In the genomic region with DNA sequence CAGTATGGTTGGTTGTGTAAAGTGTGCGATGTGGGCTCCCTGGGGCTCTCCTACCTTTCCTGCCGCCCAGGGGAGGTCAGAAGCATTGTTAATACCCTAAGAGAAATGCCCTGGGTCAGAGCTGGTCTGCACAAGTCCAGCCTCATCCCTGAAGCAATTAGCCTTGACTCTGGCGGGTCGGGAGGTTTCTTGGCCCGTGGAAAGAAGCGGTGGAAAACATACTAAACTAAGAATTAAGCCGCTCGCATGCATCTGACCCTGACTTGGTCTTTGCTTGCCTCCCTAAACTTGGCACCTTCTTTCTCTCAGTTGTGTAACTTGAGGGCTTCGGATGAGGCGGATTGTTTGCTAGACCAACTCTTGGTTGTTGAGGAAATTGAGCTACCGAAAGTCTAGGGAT, we compare ENCODE assay signal across 8 mouse cellular contexts. TPM values are rescaled to one million over a fixed set of nuclear protein-coding genes. Genes with fewer than 3 reads are reported as not detected.
DNase-seq lines count a peak whose midpoint lies in the region; ATAC-seq and TF ChIP-seq lines count a peak whose summit lies in the region.

No protein-coding gene starts in this region.

- no peak for DNase-seq in left cerebral cortex, adult 2 months (ENCODE audit: extremely low spot score in 1 of 2, low spot score in 2 of 2)
- no peak for DNase-seq in left cerebral cortex, adult 18-20 months (ENCODE audit: low spot score in 2 of 2)
- peak; percentile 26 for DNase-seq in adrenal gland, postnatal 14 days
- peak; percentile 28 for DNase-seq in limb, embryonic 11.5 days (ENCODE audit: low spot score)
- no peak for DNase-seq in frontal cortex, postnatal 36 days (ENCODE audit: low spot score in 2 of 2)
- DNase-seq in urinary bladder, postnatal 36 days (ENCODE audit: low spot score in 2 of 2), result no peak

- intact Hi-C loops in left cerebral cortex, adult 2 months (cut with DNase I), result no loop called here

- 22% methylated on average over 11 of the region's 11 CpGs for WGBS in heart, embryonic 14.5 days
- WGBS in limb, embryonic 11.5 days, result 29% methylated on average over 11 of the region's 11 CpGs
- 14% methylated on average over 11 of the region's 11 CpGs for WGBS in olfactory bulb, adult 2 months

- H3K27ac ChIP-seq in left cerebral cortex, adult 2 months, result peak overlapping the region; percentile 61; the same call in 1 of the 2 replicates
- H3K27ac ChIP-seq in heart, embryonic 14.5 days (replicated peaks in 1 of 2; ENCODE audit: control insufficient read depth in 1 of 2, insufficient read depth in 1 of 2, low read depth in 2 of 2, low read length in 2 of 2), result peak overlapping the region; percentile 82 to 85
- 0 out of 2 replicates have a peak overlapping the region, but pooled peaks have one; percentile 84 for H3K27ac ChIP-seq in limb, embryonic 11.5 days (replicated peaks; ENCODE audit: low read depth, low read length)
- H3K27ac ChIP-seq in olfactory bulb, adult 2 months (ENCODE audit: insufficient read depth, low read depth, low read length), result no peak overlapping the region

- H3K36me3 ChIP-seq in heart, embryonic 14.5 days (ENCODE audit: control insufficient read depth, insufficient read depth, low read length), result no peaks in the 10 kb centered on the region
- no peaks in the 10 kb centered on the region for H3K36me3 ChIP-seq in limb, embryonic 11.5 days (ENCODE audit: control insufficient read depth, insufficient read depth, low read length)

- no peaks in the 10 kb centered on the region for H3K27me3 ChIP-seq in heart, embryonic 14.5 days (ENCODE audit: control insufficient read depth, insufficient read depth, low read length)
- H3K27me3 ChIP-seq in limb, embryonic 11.5 days (ENCODE audit: control insufficient read depth, insufficient read depth, low read length), result no peaks in the 10 kb centered on the region

- H3K9me3 ChIP-seq in heart, embryonic 14.5 days (ENCODE audit: control insufficient read depth, low read length), result no peaks in the 10 kb centered on the region
- H3K9me3 ChIP-seq in limb, embryonic 11.5 days (ENCODE audit: control insufficient read depth, low read length), result no peaks in the 10 kb centered on the region

- peaks cover 7 to 30% of the 10 kb centered on the region in 2 experiments for H3K4me1 ChIP-seq in heart, embryonic 14.5 days (ENCODE audit: control insufficient read depth in 2 of 2, insufficient read depth in 2 of 2, low read length in 2 of 2)
- peaks cover 7% of the 10 kb centered on the region; the same call in 1 of the 2 replicates for H3K4me1 ChIP-seq in limb, embryonic 11.5 days (ENCODE audit: control insufficient read depth, insufficient read depth, low read length)
- H3K4me1 ChIP-seq in olfactory bulb, adult 2 months (ENCODE audit: control insufficient read depth, insufficient read depth, low read length), result peaks cover 10% of the 10 kb centered on the region

- no peak for TF ChIP-seq POLR2A in olfactory bulb, adult 2 months (IDR thresholded peaks at IDR 0.05; ENCODE audit: insufficient read depth, low read depth, low read length)

- H3K9ac ChIP-seq in heart, embryonic 14.5 days (ENCODE audit: low read length), result peak overlapping the region; percentile 91
- peak overlapping the region; percentile 91 for H3K9ac ChIP-seq in limb, embryonic 11.5 days (ENCODE audit: low read length)

- no peak for TF ChIP-seq CTCF in left cerebral cortex, adult 2 months (IDR thresholded peaks at IDR 0.05)
- no peak for TF ChIP-seq CTCF in olfactory bulb, adult 2 months (IDR thresholded peaks at IDR 0.05; ENCODE audit: insufficient read depth, low read depth, low read length)

- ATAC-seq in heart, embryonic 14.5 days (ENCODE audit: insufficient number of reproducible peaks, insufficient read depth, low FRiP score, low read depth), result no peak
- ATAC-seq in limb, embryonic 11.5 days (ENCODE audit: insufficient number of reproducible peaks, low FRiP score, low TSS enrichment, low read depth), result no peak

- peak overlapping the region; percentile 84 for H3K4me3 ChIP-seq in left cerebral cortex, adult 2 months
- peak overlapping the region; percentile 89 to 99 for H3K4me3 ChIP-seq in heart, embryonic 14.5 days (ENCODE audit: control insufficient read depth in 1 of 2, insufficient read depth in 1 of 2, low read depth in 1 of 2, low read length in 2 of 2)
- peak overlapping the region; percentile 85 for H3K4me3 ChIP-seq in limb, embryonic 11.5 days (ENCODE audit: low read depth, low read length)
- peak overlapping the region; percentile 89 for H3K4me3 ChIP-seq in olfactory bulb, adult 2 months (ENCODE audit: insufficient read depth, low read depth, low read length)

- H3K4me2 ChIP-seq in heart, embryonic 14.5 days (ENCODE audit: low read length), result peak overlapping the region; percentile 74
- peak overlapping the region; percentile 83 for H3K4me2 ChIP-seq in limb, embryonic 11.5 days (ENCODE audit: low read depth, severe bottlenecking)

RNA-seq across cellular contexts. Expression of gene Ubp1, which starts 1.8 kb away (rescaled TPM):
- 10 to 100 TPM; 74.6 to 82.4 TPM for total RNA-seq in left cerebral cortex, adult 2 months (2021)
- total RNA-seq in left cerebral cortex, adult 18-20 months (2021), result 10 to 100 TPM; 65.0 to 65.2 TPM
- 55.6 and 57.3 TPM in 2 replicates for total RNA-seq in adrenal gland, postnatal 14 days (2021)
- 25.9 and 27.6 TPM in 2 replicates for polyA plus RNA-seq in heart, embryonic 14.5 days (2014; fragmentation: Nextera tagmentation; extraction: Ambion mirVana)
- polyA plus RNA-seq in limb, embryonic 11.5 days (2014; fragmentation: Nextera tagmentation; extraction: Ambion mirVana), result 49.7 and 50.2 TPM in 2 replicates
- not detected in 2 replicates for polyA plus RNA-seq in olfactory bulb, adult 2 months (2012; ENCODE audit: insufficient read depth, insufficient read length, low replicate concordance, missing spikeins)

Comparison
In these comparisons a context has a peak if more than half of its experiments do, and no peak if none do; other contexts are left out.
1. DNase-seq: peak in adrenal gland, postnatal 14 days (single experiment) and limb, embryonic 11.5 days (single experiment); none in left cerebral cortex, adult 2 months (0 of 2), left cerebral cortex, adult 18-20 months (0 of 2), frontal cortex, postnatal 36 days (0 of 2) and urinary bladder, postnatal 36 days (0 of 2).
2. Peak in every context shown above with its lines, with median percentiles within 50 percentile points of each other: H3K4me3 ChIP-seq.